Mouse (Mus musculus): ENCODE measurements around the gene Cebpg.

Gene Cebpg

GRCm38 (mm10) chr7:35053161-35053560 lies 3.2 kb downstream of the Cebpg start:
- DNase-seq, result no peak

- DNase-seq, result no peak
Observed at GRCm38 (mm10) chr7:35050540-35050939, 5.8 kb downstream of the Cebpg start.

- DNase-seq, result no peak
Observed at GRCm38 (mm10) chr7:35046091-35046490, 10.3 kb downstream of the Cebpg start.

GRCm38 (mm10) chr7:35044719-35045118 lies 11.7 kb downstream of the Cebpg start:
- DNase-seq, result no peak

- DNase-seq, result no peak
Observed at GRCm38 (mm10) chr7:35043266-35043817, 13.0 kb downstream of the Cebpg start.

DNA sequence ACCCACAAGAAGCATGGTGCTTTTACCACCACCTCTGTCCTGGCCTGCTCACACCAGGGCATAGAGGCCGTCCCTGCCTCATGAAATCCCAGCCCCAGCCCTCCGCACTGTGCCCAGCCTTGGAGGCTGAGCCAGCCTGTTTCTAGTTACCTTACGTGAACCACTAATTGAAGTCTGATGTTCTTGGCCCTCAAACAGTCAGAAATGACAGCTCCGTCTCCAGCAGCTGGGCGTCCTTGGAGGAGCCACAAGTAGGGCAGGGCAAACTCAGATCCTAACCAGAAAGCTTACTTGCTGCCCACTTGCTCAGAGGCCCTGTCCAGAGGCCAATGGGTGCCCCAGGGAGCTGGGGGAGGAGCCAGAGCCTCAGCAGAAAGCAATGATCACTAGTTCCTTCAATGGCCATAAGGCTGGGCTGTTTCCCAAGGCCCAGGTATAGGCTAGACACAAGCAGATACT lies 13.6 kb downstream of the Cebpg start:
- no peak for DNase-seq

GRCm38 (mm10) chr7:35042209-35042554 lies 14.2 kb downstream of the Cebpg start:
- DNase-seq, result no peak

GRCm38 (mm10) chr7:35041286-35042208 lies 14.8 kb downstream of the Cebpg start:
- no peak for DNase-seq

DNA sequence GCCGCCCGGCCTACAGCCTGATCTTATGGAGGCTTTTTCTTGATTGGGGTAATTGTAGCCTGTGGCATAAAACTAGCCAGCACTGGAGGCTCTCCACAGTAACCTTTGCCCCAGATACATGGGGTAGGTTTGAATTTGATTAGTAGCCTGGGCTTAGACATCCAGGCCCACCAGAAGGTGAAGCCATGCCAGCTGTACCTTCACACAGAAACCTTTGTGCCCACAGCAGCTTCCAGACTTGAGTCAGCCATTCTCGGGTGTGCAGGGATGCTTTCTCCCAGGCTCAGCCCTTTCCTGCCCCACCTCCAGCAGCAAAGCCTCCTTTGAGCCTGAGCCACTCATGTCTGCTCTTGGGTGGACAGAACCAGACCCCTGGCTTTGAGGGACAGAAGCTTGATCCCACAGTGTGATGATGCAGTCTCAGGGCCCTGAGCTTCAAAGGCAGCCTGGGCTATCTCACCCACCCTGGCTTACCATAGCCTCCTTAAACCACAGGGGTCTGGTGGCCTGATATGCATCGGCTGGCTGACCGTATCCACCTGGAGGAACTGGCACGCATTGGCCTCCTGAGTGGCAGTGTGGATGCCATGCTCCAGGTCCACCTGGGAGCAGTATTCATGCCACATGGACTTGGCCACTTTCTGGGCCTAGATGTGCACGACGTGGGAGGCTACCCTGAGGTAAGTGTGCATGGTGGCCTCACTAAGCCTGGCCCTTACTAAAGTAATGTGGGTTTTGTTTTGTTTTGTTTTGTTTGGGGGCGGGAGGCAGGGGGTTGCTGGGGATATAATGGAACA lies 16.0 kb downstream of the Cebpg start:
- DNase-seq, result no peak

DNA sequence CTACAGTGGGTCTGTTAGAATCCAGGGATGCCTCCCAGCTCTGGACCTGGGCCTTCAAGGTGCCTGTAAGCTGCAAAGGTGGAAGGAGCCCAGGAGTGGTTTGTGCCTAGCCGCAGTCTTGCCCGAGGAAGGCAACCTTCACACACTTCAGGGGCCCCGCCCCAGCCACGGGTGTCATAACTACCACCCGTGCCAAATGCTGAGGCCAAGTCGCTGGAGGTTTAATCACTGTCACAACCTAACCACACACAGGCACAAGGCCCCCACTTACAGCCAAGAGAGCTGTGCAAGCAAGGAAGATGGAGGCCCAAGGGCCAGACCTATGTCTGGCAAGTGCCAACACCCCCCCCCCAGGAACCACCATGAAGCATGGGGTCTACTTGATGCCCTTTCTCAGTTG lies 19.0 kb downstream of the Cebpg start:
- no peak for DNase-seq

DNA sequence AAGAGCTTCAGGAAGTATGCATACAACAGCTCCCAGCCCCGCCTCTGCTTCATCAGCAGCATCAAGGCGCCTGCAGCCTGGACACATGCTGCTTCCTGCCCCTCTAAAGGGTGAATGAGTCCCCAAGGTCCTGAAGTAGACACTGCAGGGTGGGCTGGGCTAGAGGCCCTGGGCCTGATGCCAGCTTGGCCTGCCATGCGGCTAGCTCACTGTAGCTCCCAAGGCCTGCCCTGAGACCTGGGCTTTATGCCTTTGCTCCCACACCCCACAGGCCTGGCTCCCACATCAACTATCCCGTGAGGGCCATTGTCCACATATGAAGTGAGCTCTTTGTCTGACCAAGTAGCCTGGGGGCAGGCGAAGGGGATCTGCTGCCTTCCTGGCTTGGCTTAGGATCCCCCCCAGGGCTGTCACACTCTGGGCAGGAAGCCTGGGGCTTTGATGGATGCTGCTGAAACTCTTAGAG lies 20.1 kb downstream of the Cebpg start:
- DNase-seq, result no peak

- DNase-seq, result no peak
Observed at GRCm38 (mm10) chr7:35035565-35035964, 20.8 kb downstream of the Cebpg start.

- DNase-seq, result no peak
Observed at GRCm38 (mm10) chr7:35035141-35035553, 21.2 kb downstream of the Cebpg start.

GRCm38 (mm10) chr7:35030567-35030966 lies 25.8 kb downstream of the Cebpg start:
- no peak for DNase-seq

GRCm38 (mm10) chr7:35029648-35030047 lies 26.7 kb downstream of the Cebpg start:
- no peak for DNase-seq

GRCm38 (mm10) chr7:35029228-35029627 lies 27.1 kb downstream of the Cebpg start:
- DNase-seq, result no peak

- no peak for DNase-seq
Observed at GRCm38 (mm10) chr7:35028559-35028958, 27.8 kb downstream of the Cebpg start.

DNA sequence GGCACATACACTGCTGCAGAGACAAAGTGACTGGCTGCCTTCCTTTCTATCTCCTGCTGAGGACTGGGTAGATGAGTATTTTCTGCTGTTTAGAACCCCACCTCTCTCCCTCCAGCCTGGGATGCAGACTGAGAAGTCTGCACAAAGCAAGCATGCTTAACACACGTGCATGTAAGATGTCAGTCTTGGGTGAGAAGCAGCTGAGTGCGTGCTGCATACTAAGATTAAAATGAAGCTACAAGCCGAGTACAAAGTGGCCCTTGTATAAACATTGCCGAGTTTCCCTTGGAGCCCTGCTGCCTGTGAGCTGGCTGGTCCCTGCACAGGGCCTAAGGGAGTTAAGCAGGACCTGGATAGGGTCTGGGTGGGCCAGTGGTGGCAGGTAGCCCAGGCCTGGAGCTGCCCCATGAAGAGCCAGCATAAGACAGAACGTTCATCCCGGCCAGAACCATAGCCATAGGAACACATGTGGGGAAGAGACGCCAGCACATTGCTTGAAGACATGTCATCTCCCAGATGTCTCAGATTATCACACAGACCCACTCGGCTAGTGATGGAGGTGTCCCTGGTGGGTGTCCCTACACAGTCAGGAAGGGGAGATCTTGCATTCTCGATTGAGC lies 28.5 kb downstream of the Cebpg start:
- no peak for DNase-seq

DNA sequence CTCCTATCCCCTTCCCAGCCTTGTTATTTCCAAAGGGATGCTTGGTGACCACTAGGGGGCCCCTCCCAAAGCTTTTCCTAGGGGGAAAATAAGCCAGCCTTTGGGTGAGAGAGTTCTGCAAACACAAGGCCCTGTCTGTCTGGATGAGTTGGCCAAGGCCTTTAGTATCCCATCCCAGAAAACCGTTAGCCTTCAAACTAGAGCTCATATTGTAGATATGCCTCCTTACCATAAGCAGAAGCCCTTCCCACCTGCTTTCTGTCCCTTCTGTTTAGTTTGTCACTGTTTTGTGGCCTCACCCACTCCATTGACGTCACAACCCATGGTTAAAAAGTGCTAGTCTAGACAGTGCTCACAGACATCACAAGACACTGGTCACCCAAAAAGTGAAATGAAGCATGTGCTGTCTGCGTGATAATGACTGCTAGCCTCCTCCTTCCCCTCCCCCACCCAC lies 29.5 kb downstream of the Cebpg start:
- DNase-seq, result no peak

DNA sequence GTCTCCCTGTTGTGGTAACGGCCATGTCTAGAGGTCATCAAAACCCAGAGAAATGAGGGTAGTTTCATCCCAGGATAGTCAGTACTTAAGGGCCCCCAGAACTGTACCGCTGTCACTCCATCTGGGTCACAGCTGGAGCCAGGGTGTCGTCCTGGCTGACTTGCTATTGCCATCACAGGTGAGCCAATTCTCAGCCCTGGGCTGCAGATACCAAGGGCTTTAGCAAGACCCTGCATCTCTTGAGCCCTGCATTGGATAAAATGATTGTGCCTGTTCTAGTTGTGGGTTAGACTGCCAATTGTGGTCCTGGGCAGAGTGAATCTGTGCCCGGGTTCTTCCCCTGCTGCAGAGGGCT lies 30.1 kb downstream of the Cebpg start:
- no peak for DNase-seq

GRCm38 (mm10) chr7:35025409-35026275 lies 30.7 kb downstream of the Cebpg start:
- DNase-seq, result peak; percentile 62 to 76

DNA sequence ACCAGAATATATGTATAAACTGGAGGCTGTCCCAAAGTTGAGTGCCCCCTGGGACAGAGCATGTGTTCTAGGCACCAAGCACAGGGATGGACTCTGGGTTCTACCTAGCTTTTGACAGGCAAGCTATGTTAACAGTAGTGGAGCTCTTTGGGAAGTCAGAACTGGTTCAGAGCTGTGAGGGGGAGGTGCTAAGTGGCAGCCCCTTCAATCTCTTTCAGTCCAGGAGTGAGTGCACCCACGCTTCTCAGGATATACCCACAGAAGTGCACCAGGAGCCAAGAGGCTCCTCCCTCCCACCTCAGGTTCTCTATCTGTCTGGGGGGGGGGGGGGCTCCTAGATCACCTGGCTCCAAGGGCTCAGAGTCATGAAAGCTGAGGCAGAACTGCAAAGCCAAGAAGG lies 31.9 kb downstream of the Cebpg start:
- DNase-seq, result no peak

Data from thymus, postnatal 36 days (tissue).